Mouse (Mus musculus): Measurements from ENCODE around the gene Ssbp3. TPM values are rescaled to one million over a fixed set of nuclear protein-coding genes. Genes with fewer than 3 reads are reported as not detected.

Ssbp3 gene
- total and polyA plus RNA-seq, 3 experiments = 30.5 to 242 (median 116) TPM

DNA sequence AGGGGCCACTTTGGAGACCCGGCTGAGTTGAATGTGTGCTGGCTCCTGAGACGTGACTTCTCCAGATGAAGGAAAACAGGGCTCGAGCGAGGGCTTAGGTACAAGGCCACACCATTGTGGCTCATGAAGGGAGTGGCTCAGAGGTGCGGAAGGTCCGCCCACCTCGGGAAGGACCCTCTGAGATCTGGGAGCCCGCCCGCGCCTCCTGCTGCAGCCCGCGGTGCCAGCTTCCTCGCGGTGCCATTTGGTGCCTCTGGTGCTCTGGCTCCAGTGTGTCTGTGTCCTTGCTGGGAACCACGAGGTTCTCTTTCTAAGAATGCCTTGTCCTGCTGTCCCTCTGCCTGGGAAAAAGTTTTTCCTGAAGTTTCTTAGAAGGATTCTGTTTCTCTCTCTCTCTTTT lies 187.4 kb downstream of the Ssbp3 start:
- no peak overlapping the region for H3K27ac ChIP-seq (ENCODE audit: control insufficient read depth, low read depth, low read length)
- H3K4me1 ChIP-seq (ENCODE audit: control insufficient read depth in 1 of 2, insufficient read depth in 2 of 2, low read length in 2 of 2) = peaks cover 12 to 17% of the 10 kb centered on the region in 2 experiments; a peak in 3 of 4 replicates
- peaks cover 0 to 2% of the 10 kb centered on the region in 2 experiments; a peak in 1 of 4 replicates for H3K36me3 ChIP-seq (ENCODE audit: control insufficient read depth in 1 of 2, insufficient read depth in 2 of 2, low read length in 2 of 2)
- no peak for DNase-seq (ENCODE audit: low read depth, low spot score)
- H3K9me3 ChIP-seq (replicated peaks; ENCODE audit: insufficient read depth, low read length) = no peaks in the 10 kb centered on the region
- H3K27me3 ChIP-seq (ENCODE audit: control insufficient read depth in 1 of 2, insufficient read depth in 2 of 2, low read length in 2 of 2) = no peaks in the 10 kb centered on the region
- TF ChIP-seq GABPA (IDR thresholded peaks at IDR 0.05; ENCODE audit: low read depth, low read length) = no peak
- TF ChIP-seq TCF12 (IDR thresholded peaks at IDR 0.05; ENCODE audit: low read depth, low read length) = no peak
- TF ChIP-seq POLR2AphosphoS5 (IDR thresholded peaks at IDR 0.05; ENCODE audit: borderline replicate concordance, low read depth, low read length) = no peak
- H3K79me2 ChIP-seq (ENCODE audit: control insufficient read depth, insufficient read depth, low read length, poor library complexity) = no peaks in the 10 kb centered on the region
- no peak overlapping the region for H3K9ac ChIP-seq (ENCODE audit: control insufficient read depth, low read depth, low read length, poor library complexity, severe bottlenecking)
- no peak overlapping the region for H3K4me3 ChIP-seq (ENCODE audit: control insufficient read depth in 1 of 2, insufficient read depth in 1 of 2, low read depth in 2 of 2, low read length in 2 of 2)

DNA sequence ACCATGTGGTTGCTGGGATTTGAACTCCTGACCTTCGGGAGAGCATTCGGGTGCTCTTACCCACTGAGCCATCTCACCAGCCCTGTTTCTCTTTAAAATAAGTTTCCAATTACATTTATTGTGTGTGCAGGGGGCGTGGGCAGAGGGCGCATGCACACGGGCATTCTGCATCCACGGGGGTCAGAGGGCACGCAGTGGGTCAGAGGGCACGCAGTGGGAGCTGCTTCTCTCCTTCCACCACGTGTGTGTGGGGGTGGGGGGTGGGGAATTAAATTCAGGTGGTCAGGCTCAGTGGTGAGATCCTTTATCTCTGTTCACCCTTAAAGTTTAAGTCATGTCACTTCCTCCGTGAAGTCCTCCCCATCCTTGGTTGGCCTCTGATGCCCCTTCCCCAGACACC lies 187.9 kb downstream of the Ssbp3 start:
- H3K36me3 ChIP-seq (ENCODE audit: control insufficient read depth in 1 of 2, insufficient read depth in 2 of 2, low read length in 2 of 2) = peaks cover 0 to 2% of the 10 kb centered on the region in 2 experiments; a peak in 1 of 4 replicates

DNA sequence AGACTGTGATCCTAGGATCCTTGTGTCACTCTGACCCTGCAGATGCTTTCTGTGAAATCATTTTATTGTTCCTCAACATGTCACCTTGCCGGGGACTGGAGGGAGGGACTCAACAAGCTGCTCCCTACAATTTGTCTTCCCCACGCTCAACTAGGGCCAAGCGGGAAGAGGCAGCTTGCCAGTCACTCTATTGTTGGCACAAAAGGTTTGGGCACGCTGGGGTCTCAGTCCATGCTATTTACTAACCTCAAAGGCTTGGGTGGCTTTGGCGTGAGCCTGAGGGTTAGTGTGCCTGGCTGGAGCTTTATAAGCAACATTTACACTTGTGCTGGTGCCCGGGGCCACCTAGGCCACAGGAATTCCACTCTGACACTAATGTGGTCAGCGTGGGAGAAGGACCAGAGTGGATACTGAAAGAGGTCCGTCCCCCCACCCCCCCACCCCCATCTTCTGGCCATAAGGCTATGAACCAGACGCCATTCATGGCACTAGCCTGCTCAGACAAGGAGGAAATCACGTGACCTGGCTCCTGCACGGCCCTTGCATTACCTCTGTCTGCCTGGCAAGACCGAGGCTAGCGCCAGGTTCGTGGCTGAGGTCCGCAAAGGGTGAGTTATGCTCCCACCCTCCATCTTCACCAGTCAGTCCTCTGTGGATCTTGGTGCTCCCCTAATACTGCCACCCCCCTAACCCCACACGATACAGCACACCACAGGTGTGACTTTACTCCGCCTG lies 188.5 kb downstream of the Ssbp3 start:
- no peak overlapping the region for H3K27ac ChIP-seq (ENCODE audit: control insufficient read depth, low read depth, low read length)
- no peak overlapping the region for H3K4me3 ChIP-seq (ENCODE audit: control insufficient read depth in 1 of 2, insufficient read depth in 1 of 2, low read depth in 2 of 2, low read length in 2 of 2)
- peaks cover 12 to 17% of the 10 kb centered on the region in 2 experiments; a peak in 3 of 4 replicates for H3K4me1 ChIP-seq (ENCODE audit: control insufficient read depth in 1 of 2, insufficient read depth in 2 of 2, low read length in 2 of 2)
- peaks cover 0 to 2% of the 10 kb centered on the region in 2 experiments; a peak in 1 of 4 replicates for H3K36me3 ChIP-seq (ENCODE audit: control insufficient read depth in 1 of 2, insufficient read depth in 2 of 2, low read length in 2 of 2)
- H3K9me3 ChIP-seq (replicated peaks; ENCODE audit: insufficient read depth, low read length) = no peaks in the 10 kb centered on the region
- no peak for DNase-seq (ENCODE audit: low read depth, low spot score)
- TF ChIP-seq USF1 (IDR thresholded peaks at IDR 0.05; ENCODE audit: low read depth, low read length) = peak; percentile 45; the same call in 1 of the 2 replicates
- TF ChIP-seq GABPA (IDR thresholded peaks at IDR 0.05; ENCODE audit: low read depth, low read length) = no peak
- no peaks in the 10 kb centered on the region for H3K79me2 ChIP-seq (ENCODE audit: control insufficient read depth, insufficient read depth, low read length, poor library complexity)
- H3K9ac ChIP-seq (ENCODE audit: control insufficient read depth, low read depth, low read length, poor library complexity, severe bottlenecking) = no peak overlapping the region
- no peaks in the 10 kb centered on the region for H3K27me3 ChIP-seq (ENCODE audit: control insufficient read depth in 1 of 2, insufficient read depth in 2 of 2, low read length in 2 of 2)

More for the DNA sequence above, 187.9 kb downstream of the Ssbp3 start:
- Histone ChIP-seq H3K4me3 (ENCODE audit: control insufficient read depth in 1 of 2, insufficient read depth in 1 of 2, low read depth in 2 of 2, low read length in 2 of 2) (no peak overlapping the region), H3K4me1 (ENCODE audit: control insufficient read depth in 1 of 2, insufficient read depth in 2 of 2, low read length in 2 of 2) (peaks cover 12 to 17% of the 10 kb centered on the region in 2 experiments; a peak in 3 of 4 replicates), H3K79me2 (ENCODE audit: control insufficient read depth, insufficient read depth, low read length, poor library complexity) (no peaks in the 10 kb centered on the region), H3K9me3 (replicated peaks; ENCODE audit: insufficient read depth, low read length) (no peaks in the 10 kb centered on the region), H3K27ac (ENCODE audit: control insufficient read depth, low read depth, low read length) (no peak overlapping the region), H3K27me3 (ENCODE audit: control insufficient read depth in 1 of 2, insufficient read depth in 2 of 2, low read length in 2 of 2) (no peaks in the 10 kb centered on the region), H3K9ac (ENCODE audit: control insufficient read depth, low read depth, low read length, poor library complexity, severe bottlenecking) (no peak overlapping the region)
- TF ChIP-seq ZKSCAN1 (IDR thresholded peaks at IDR 0.05; ENCODE audit: low read depth, low read length) (peak; percentile 74; the same call in 1 of the 2 replicates), RCOR1 (IDR thresholded peaks at IDR 0.05; ENCODE audit: low read depth, low read length) (no peak)
- DNase-seq (ENCODE audit: low read depth, low spot score) = no peak

Other genes starting within 250 kb of the Ssbp3 start
- gene Ttc4, start 231.8 kb upstream of the Ssbp3 start, total RNA-seq (2012; rRNA removed) = 49.4 and 54.8 TPM in 2 replicates
- gene Ttc4, start 231.8 kb upstream of the Ssbp3 start, polyA plus RNA-seq (2012; ENCODE audit: insufficient read depth in 1 of 2, insufficient read length in 2 of 2, low read depth in 1 of 2, low replicate concordance in 2 of 2, missing spikeins in 1 of 2) = 10 to 100 TPM in 1 of 2 experiments, not detected in 1; 54.8 TPM
- not detected in 2 replicates for gene Mroh7, start 179.8 kb upstream of the Ssbp3 start, total RNA-seq (2012; rRNA removed)
- gene Mroh7, start 179.8 kb upstream of the Ssbp3 start, polyA plus RNA-seq (2012; ENCODE audit: insufficient read depth in 1 of 2, insufficient read length in 2 of 2, low read depth in 1 of 2, low replicate concordance in 2 of 2, missing spikeins in 1 of 2) = under 1 TPM in 1 of 2 experiments, not detected in 1; 0.03 TPM
- gene Fam151a, start 176.8 kb upstream of the Ssbp3 start, total RNA-seq (2012; rRNA removed) = 0.08 and 0.10 TPM in 2 replicates
- not detected for gene Fam151a, start 176.8 kb upstream of the Ssbp3 start, polyA plus RNA-seq (2012; ENCODE audit: insufficient read depth in 1 of 2, insufficient read length in 2 of 2, low read depth in 1 of 2, low replicate concordance in 2 of 2, missing spikeins in 1 of 2)
- gene Acot11, start 105.7 kb upstream of the Ssbp3 start, total RNA-seq (2012; rRNA removed) = 1.5 and 1.8 TPM in 2 replicates
- gene Acot11, start 105.7 kb upstream of the Ssbp3 start, polyA plus RNA-seq (2012; ENCODE audit: insufficient read depth in 1 of 2, insufficient read length in 2 of 2, low read depth in 1 of 2, low replicate concordance in 2 of 2, missing spikeins in 1 of 2) = 1 to 10 TPM in 1 of 2 experiments, not detected in 1; 2.5 TPM
- gene Mrpl37, start 156.2 kb downstream of the Ssbp3 start, total RNA-seq (2012; rRNA removed) = 69.6 and 73.1 TPM in 2 replicates
- gene Mrpl37, start 156.2 kb downstream of the Ssbp3 start, polyA plus RNA-seq (2012; ENCODE audit: insufficient read depth in 1 of 2, insufficient read length in 2 of 2, low read depth in 1 of 2, low replicate concordance in 2 of 2, missing spikeins in 1 of 2) = 100 to 1,000 TPM; 153 to 423 TPM
- 5.6 and 8.5 TPM in 2 replicates for gene Cyb5rl, start 156.3 kb downstream of the Ssbp3 start, total RNA-seq (2012; rRNA removed)
- gene Cyb5rl, start 156.3 kb downstream of the Ssbp3 start, polyA plus RNA-seq (2012; ENCODE audit: insufficient read depth in 1 of 2, insufficient read length in 2 of 2, low read depth in 1 of 2, low replicate concordance in 2 of 2, missing spikeins in 1 of 2) = 1 to 10 TPM in 1 of 2 experiments, not detected in 1; 9.3 TPM
- gene Cdcp2, start 186.2 kb downstream of the Ssbp3 start, total RNA-seq (2012; rRNA removed) = not detected in 2 replicates
- gene Cdcp2, start 186.2 kb downstream of the Ssbp3 start, polyA plus RNA-seq (2012; ENCODE audit: insufficient read depth in 1 of 2, insufficient read length in 2 of 2, low read depth in 1 of 2, low replicate concordance in 2 of 2, missing spikeins in 1 of 2) = not detected

Measured in MEL (cell line).